Mouse (Mus musculus) T-cell, adult 2 months (primary cell): ENCODE data around the gene Hist1h4d.
A peak's percentile ranks its signal among the peaks of the same experiment; 100 is the strongest.
"Not testable (repeated sequence)": the region's sequence is repeated elsewhere in the genome, so short reads cannot be mapped to it uniquely, and the experiment has no call there.

ENCODE experiments used
- DNase-seq: peaks from one replicate; pipeline ENCODE4 v3.0.0; 2022; ENCODE audit warnings: low spot score

Hist1h4d gene

DNA sequence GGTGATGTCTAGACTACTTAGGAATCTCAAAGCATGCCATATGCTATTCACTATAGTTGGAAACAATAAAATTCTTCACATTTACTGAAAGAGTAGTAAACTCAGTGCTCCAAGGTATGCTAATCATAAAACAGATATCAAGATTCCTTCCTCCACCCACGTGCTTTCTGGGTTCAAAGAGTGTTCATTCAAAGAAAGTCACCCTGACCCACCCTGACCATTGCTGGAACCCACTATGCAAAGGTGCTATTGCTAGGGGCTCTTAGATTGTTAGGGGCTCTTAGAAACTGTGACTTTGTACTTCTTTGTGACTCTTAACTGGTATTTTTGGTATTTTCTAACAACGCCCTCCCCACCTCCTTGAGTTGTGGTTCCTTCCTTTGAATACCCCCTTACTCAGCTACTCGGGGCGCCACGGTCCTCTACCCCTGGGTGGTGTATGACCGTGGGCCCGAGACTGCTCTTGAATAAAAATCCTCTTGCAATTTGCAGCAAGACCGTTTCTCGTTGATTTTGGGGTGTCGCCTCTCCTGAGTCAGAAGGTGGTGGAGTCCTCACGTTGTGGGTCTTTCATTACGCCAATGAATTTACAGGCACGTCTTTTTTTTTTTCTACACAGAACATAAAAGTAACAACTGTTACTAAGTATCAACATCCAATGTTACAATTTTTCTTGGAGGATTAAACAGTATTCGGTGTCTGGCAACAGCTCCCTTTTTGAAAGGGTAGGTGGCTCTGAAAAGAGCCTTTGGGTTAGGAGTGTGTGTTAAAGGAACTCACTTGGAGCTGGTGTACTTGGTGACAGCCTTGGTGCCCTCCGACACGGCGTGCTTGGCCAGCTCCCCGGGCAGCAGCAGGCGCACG, 8.1 kb upstream of the Hist1h4d start:
- not testable (repeated sequence) for DNase-seq

DNA sequence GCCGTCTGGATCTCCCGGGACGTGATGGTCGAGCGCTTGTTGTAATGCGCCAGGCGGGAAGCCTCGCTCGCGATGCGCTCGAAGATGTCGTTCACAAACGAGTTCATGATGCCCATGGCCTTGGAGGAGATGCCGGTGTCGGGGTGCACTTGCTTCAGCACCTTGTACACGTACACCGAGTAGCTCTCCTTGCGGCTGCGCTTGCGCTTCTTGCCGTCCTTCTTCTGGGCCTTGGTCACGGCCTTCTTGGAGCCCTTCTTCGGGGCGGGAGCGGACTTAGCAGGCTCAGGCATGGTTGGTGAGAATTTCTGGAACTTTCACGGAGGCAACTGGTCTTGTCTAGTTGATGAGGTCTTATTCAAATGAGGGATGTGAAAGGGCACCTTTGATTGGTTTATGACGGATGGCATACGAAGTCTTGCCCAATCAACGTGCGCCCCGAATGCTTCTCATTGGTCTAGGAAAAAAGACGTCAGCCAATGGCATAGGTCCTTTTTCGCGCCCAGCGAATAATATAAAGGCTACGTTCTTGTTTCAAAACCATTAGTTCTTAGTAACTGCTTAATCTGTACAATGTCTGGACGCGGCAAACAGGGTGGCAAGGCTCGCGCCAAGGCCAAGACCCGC, 7.4 kb upstream of the Hist1h4d start, which contains the start of the genes Hist1h2bf and Hist1h2ad:
TSS of gene Hist1h2bf (minus strand) at position 299 of the 627 bp plus-strand sequence.
TSS of gene Hist1h2ad (plus strand) at position 484 of the 627 bp plus-strand sequence.
- peak; percentile 85 for DNase-seq

DNA sequence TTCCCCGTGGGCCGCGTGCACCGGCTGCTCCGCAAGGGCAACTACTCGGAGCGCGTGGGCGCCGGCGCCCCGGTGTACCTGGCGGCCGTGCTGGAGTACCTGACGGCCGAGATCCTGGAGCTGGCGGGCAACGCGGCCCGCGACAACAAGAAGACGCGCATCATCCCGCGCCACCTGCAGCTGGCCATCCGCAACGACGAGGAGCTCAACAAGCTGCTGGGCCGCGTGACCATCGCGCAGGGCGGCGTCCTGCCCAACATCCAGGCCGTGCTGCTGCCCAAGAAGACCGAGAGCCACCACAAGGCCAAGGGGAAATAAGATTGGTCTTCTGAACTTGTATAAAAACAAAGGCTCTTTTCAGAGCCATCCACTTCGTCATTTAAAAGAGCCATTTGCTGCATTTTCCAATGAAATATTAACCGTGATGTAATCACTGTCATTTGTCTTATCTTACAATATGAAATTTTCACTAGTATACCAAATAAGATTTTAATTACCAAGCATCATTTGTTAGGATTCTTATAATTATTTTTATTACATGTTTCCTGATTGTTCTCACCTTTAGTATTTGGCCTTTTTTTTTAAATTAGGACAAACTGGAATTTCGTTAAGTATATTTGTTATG, 6.7 kb upstream of the Hist1h4d start:
- not testable (repeated sequence) for DNase-seq

DNA sequence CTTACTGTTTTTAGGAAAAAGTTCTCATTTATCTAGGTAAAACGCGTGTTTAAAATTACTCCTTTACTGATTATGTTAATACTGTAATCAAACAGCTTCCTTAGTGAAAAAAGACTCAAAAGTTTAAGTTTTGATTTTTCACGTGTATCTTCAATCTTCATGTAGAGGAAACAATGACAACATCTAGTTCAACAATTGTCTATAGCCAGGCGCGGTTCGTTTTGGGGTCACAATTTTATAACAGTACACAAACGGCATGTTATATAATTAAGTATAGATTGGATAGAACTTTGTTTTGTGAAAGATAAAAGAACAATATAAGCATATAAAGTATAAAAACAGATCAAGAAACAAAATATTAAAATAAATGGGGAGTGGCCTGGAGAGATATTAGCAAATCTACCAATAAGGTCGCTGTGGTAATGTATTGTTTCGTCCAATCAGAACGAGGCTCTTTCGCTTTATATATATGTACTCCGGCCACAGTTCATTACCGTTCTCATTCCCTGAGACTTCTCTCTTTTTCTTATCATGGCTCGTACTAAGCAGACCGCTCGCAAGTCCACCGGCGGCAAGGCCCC, 6.0 kb upstream of the Hist1h4d start, which contains the start of gene Hist1h3d:
TSS of gene Hist1h3d (plus strand) at position 493 of the 581 bp plus-strand sequence.
- DNase-seq = peak; percentile 27

DNA sequence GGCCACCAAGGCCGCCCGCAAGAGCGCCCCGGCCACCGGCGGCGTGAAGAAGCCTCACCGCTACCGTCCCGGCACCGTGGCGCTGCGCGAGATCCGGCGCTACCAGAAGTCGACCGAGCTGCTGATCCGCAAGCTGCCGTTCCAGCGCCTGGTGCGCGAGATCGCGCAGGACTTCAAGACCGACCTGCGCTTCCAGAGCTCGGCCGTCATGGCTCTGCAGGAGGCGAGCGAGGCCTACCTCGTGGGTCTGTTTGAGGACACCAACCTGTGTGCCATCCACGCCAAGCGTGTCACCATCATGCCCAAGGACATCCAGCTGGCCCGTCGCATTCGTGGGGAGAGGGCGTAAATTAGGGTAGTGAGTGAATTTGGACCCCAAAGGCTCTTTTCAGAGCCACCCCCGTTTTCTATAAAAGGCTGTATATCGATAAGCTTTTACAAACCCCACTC, 5.5 kb upstream of the Hist1h4d start:
- DNase-seq = not testable (repeated sequence)

- no peak for DNase-seq
Measured at GRCm38 (mm10) chr13:23576351-23576881, 5.0 kb upstream of the Hist1h4d start.

GRCm38 (mm10) chr13:23576906-23577639, 4.3 kb upstream of the Hist1h4d start:
- DNase-seq = no peak

- DNase-seq = no peak
Measured at GRCm38 (mm10) chr13:23577835-23578234, 3.6 kb upstream of the Hist1h4d start.

DNA sequence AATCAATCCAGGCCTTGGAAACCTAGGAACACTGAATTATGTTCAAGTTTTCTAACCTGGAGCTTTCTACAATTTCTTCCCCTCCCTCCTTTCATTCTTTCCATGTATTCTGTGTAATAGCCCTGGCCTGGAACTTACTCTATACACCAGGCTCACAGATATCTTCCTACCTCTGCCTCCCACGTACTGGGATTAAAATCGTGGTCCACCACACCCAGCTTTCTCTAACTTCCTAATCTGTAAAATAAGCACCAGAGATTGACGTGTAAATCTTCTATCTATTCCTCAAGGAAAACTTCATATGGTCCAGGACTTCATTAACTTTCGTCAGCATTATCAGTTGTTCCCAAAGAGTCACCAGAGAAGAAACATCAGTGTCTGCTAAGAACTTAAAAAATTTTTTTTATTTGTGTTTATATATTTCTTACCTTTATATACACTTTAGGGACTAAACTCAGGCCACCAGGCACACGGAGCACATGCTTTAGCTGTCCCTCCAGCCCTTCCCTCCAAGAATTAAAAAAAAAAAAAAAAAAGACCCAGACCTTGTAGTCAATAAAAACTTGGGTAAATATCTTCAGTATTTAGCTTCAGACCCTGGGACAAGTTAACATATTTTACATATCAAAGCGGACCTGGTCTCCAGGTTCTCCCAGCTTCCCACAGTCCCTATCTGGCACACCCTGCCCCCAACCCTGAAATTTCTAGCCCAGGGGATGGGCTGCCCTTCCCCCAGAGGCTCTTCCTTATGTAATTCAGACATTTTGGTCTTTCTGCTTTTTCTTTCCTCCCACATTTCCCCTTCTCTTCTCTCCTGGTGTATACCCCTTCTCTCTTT, 1.0 kb downstream of the Hist1h4d start:
- no peak for DNase-seq

DNA sequence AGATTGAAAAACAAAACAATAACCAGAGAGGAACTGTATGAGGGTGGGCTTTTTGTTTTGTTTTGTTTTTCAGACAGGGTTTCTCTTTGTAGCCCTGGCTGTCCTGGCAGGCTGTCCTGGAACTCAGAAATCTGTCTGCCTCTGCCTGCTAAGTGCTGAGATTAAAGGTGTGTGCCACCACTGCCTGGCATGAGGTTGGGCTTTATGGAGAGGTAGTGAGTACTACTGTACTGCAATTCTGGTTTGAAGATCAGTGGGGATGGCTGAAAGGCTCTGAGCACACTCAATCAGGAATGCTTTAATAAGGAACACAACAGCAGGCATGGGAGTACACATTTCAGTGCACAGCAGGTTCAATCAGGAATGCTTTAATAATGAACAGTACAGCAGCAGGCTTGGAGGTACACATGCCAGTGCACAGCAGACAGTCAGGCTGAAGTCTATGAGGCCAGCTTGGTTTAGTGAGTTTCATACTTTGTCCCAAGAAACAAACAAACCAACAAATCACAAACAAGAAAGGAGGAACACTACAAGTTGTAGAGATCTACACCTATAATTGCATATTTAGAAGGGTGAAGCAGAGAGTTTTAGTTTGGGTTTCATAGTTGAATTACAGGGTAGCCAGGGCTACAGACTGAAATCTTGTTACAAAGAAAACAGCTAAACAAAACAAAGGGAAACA, 2.1 kb downstream of the Hist1h4d start:
- DNase-seq = no peak

GRCm38 (mm10) chr13:23584331-23584730, 2.9 kb downstream of the Hist1h4d start:
- peak; percentile 6 for DNase-seq

GRCm38 (mm10) chr13:23585029-23585441, 3.6 kb downstream of the Hist1h4d start:
- DNase-seq = peak; percentile 76

DNA sequence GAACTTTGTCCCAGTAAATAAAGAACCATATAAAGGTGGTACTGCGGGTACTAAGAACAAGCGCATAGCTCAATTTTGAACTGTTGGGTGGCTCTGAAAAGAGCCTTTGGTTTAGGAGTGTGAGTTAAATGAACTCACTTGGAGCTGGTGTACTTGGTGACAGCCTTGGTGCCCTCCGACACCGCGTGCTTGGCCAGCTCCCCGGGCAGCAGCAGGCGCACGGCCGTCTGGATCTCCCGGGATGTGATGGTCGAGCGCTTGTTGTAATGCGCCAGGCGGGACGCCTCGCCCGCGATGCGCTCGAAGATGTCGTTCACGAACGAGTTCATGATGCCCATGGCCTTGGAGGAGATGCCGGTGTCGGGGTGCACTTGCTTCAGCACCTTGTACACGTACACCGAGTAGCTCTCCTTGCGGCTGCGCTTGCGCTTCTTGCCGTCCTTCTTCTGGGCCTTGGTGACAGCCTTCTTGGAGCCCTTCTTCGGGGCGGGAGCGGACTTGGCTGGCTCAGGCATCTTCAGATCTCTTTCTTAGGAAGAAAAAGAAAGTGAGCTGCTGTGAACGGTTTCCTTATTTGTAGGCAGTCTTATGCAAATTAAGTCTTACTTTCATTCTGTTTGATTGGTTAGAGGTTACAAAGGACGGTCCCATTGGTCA, 4.2 kb downstream of the Hist1h4d start:
- peak; percentile 75 for DNase-seq

- DNase-seq = peak; percentile 8
Measured at GRCm38 (mm10) chr13:23586099-23586939, 4.9 kb downstream of the Hist1h4d start.

DNA sequence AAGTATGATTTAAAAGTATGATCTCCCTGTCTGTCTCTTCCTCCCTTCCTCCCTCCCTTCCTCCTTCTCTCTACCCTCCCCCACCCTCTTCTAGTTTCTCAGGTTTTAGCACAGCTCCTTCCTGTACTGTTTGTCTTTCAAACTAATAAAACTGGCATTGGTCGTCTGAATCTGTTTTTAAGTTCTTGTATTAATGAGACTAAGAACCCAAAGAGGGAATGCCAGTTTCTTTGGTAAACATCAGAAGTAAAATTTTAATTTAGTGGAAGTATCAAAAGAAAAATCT, 5.5 kb downstream of the Hist1h4d start:
- no peak for DNase-seq

DNA sequence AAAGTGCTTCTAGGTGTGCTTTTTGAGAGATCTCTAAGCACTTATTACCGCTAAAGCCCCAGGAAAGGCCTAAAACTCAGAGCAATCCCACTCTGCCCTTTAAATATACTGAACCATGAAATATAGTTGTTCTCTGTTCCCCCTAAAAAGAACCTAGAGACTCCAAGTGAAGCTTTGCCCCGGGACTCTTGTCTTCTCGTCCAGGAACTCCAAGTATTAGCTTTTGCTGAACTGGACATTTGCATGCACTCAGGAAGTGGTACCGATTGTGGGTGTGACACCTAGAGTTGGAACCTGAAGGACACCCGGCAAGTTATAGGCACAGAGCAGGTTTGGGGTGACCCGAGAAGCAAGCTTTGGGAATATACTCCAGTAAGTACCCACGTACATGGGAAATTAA, 9.8 kb downstream of the Hist1h4d start:
- no peak for DNase-seq

DNA sequence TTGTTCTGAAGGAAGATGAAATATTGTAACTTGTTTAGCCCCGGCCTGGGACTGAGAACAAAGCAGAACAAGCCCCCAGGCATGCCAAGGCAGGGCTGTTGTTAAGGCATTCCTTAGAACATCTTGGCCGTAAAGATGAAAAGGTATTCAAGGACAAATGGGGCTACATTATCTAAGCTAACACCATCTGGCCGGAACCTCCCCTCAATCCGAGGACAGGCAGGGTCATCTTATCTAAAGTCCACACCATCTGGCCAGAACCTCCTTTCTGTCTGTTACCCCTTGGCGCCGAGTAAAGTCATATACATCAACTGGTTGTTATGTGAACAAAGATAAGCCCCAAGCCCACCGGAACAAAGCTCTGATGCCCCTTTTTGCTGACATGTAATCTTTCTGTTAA, 10.5 kb downstream of the Hist1h4d start:
- not testable (repeated sequence) for DNase-seq

- DNase-seq = no peak
Measured at GRCm38 (mm10) chr13:23592614-23593013, 11.2 kb downstream of the Hist1h4d start.
